Mouse (Mus musculus) subcutaneous adipose tissue, adult 2 months (tissue): ENCODE data around the gene Bbs10. TPM values are rescaled to one million over a fixed set of nuclear protein-coding genes. Genes with fewer than 3 reads are reported as not detected.

Experiments used
- polyA plus RNA-seq: library from polyadenylated mRNA; depleted of rRNA; stranded (reverse); fragments of >200 nt; gene quantifications from 2 replicates; pipeline ENCODE4 v1.2.3, GENCODE M21; 2012; ENCODE audit warnings: low replicate concordance; rRNA removed

Bbs10 gene
- polyA plus RNA-seq: 2.2 and 2.4 TPM in 2 replicates

GRCm38 (mm10) chr10:111298140-111299098 is at the start of gene Bbs10:
Bbs10 (plus strand) TSS chr10:111298679.

Other genes starting within 250 kb of the Bbs10 start
- gene Osbpl8, start 133.9 kb upstream of the Bbs10 start, polyA plus RNA-seq: 8.1 and 10.4 TPM in 2 replicates
- gene Nap1l1, start 174.5 kb downstream of the Bbs10 start, polyA plus RNA-seq: 24.8 and 24.9 TPM in 2 replicates
- 9.3 and 24.7 TPM in 2 replicates for gene Phlda1, start 207.6 kb downstream of the Bbs10 start, polyA plus RNA-seq